Mouse (Mus musculus) gastrocnemius, adult 2 months (tissue): ENCODE measurements around the gene Lactbl1. TPM values are rescaled to one million over a fixed set of nuclear protein-coding genes. Genes with fewer than 3 reads are reported as not detected.

Experiments
- DNase-seq: peaks from one replicate; pipeline ENCODE4 v3.0.0; 2022
- H3K27ac ChIP-seq: fragments of 200-600 bp; 2 replicates; pipeline ENCODE4 v1.8.1; 2022; ENCODE audit warnings: mild to moderate bottlenecking
- H3K4me3 ChIP-seq: fragments of 200-600 bp; 2 replicates; pipeline ENCODE4 v1.8.1; 2022; ENCODE audit warnings: mild to moderate bottlenecking, moderate library complexity
- CTCF ChIP-seq: fragments of 200-600 bp; IDR thresholded peaks from 2 replicates; pipeline ENCODE4 v1.8.1; 2022; ENCODE audit warnings: antibody characterized with exemption, mild to moderate bottlenecking, moderate library complexity
- intact Hi-C: fragments of 180-260 bp; cut with DNase I; formaldehyde crosslinking; loops from one replicate; pipeline ENCODE4 v1.15.1; 2025
- long read RNA-seq, 2 experiments: library from polyadenylated mRNA; stranded (forward); transcript quantifications; one replicate each; pipeline ENCODE4 v2.0.0; 2021
- total RNA-seq, 2 experiments: library from RNA; stranded (reverse); gene quantifications; 2 replicates each; pipeline ENCODE4 v1.2.3; 2021

The Lactbl1 gene
- total RNA-seq, result not detected
- long read RNA-seq, experiment 1, result 0 reads
- long read RNA-seq, experiment 2, result 0 reads

DNA sequence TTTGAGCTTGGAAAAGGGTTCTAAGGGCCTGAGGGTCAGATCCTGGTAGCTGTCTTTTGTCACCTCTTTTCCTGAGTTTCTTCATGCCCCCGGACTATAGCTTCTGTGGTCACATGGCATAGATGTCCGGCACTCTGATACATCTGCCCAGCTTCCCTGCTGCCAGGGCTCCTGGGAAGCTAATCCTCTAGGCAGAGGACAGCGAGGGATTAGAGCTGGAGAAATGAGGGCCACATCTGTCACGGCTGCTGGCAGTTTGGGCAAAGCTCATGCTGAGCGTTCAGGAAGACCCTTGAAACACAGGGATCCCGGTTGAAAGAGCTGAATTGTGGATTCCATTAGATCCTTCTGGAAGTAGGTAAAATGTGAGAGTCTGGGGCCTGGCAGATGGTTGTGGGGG, at the start of gene Lactbl1:
Gene Lactbl1, plus strand, starts transcription at position 234 of the 400 bp plus-strand sequence.
- H3K27ac ChIP-seq, result no peak within 1 kb of the TSS
- no peak for DNase-seq
- TF ChIP-seq CTCF, result no peak
- intact Hi-C loops, result no loop called here
- no peak within 1 kb of the TSS for H3K4me3 ChIP-seq

DNA sequence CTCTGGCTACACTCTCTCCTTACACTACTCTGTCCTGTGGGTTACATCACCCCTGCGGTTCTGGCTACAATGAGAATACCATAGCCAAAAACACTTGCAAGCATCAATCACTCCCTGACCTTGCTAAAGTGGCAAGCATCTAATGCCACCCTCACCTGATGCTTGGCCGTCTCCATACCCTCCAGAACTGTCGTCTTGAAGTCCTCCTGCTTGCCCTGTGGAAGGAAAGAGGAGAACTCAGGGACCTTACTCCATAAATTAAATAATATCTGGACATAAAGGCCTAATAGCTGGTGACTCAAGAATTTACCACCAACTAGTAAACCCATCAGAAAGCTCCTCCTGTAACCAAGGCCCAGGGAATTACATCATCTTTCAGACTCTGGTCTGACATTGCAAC, 40.5 kb upstream of the Lactbl1 start:
- DNase-seq, result no peak
- TF ChIP-seq CTCF, result no peak
- H3K4me3 ChIP-seq, result no peak overlapping the region
- no peak overlapping the region for H3K27ac ChIP-seq
- intact Hi-C loops, result no loop called here

DNA sequence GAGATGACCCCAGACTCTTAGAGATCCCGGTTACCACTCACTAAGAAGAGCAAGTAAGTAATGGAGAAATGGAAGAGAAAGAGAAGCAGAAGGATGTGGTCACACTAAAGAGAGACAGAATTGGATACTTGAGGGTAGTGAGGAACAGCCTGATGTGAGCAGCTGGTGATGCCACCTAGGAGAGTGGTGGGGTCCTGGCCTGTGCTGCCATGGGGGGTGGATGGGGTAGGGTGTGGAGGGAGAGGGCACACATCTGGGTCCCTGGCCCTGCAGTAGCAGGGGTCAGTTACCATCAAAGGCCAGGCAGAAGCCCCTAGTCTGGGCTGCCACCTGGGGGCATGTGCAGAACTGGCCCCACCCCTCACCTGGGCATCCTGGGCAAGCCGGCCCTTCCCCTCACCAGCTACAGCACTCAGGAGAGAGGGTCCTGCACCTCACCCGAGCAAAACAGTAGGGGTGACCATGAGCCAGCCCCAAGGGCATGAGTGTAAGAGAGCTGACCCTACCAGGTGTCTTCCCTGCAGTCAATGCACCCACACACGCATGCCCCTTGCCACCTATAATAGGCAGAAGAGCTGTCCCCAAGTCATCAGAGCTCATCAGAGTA, 35.1 kb upstream of the Lactbl1 start:
- Histone ChIP-seq H3K27ac (no peak overlapping the region), H3K4me3 (no peak overlapping the region)
- no peak for DNase-seq
- intact Hi-C loops, result no loop called here
- no peak for TF ChIP-seq CTCF

DNA sequence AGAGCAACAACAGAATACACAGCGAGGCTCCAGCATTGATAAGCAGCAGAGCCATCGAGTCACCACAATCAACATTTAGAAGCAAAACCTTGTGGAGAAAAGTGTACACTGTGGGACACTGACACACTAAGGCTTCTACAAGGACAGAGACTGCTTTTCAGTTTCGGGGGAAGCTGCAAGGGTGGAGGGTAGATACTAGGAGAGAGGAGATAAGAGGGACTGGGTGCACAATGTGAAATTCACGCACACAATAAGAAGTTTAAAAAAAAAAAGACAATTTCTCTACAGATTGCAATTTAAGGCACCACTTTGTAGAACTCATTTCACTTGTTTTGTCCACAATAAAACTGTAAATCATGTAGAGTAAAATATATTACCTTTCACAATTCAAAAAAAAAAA, 34.4 kb upstream of the Lactbl1 start:
- no peak for DNase-seq
- Histone ChIP-seq H3K4me3 (no peak overlapping the region), H3K27ac (no peak overlapping the region)
- intact Hi-C loops, result no loop called here
- TF ChIP-seq CTCF, result no peak

DNA sequence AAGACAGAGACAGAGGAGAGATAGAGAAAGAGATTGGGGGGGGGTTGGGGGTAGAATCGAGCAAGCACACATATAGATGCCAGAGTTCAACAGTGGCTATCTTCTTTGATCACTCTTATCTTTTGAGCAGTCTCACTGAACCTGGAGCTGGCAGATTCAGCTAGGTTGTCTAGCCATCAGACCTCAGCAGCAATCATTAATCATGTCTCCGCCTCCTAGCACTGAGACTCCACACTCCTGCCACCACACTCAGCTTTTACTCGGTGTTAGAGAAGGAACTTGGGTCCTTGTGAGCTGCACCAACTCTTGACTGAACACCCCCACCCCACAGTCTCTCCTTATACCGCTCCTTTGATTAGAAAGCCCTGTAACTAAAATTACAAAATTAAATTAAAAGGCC, 30.3 kb upstream of the Lactbl1 start:
- DNase-seq, result no peak
- H3K27ac ChIP-seq, result no peak overlapping the region
- no peak overlapping the region for H3K4me3 ChIP-seq
- intact Hi-C loops, result no loop called here
- TF ChIP-seq CTCF, result no peak

DNA sequence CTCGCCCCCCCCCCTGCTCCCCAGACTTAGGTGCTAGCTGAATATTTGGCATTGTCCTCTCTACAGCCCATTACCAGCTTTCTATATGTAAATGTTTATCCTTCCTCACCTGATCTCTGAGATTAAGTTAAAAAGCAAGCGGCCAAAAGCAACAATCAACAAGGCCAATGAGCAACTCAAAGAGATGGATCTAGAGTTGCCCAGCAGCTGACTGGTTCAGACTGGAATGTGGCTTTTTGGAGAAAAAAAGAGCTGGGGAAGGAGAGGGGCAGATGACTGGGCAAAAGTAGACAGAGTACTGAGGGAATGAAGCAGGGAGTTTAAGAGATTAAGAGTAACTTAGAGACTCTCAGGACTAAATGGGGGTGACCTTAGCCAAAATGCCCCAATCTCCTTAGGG, 28.4 kb upstream of the Lactbl1 start:
- Histone ChIP-seq H3K4me3 (no peak overlapping the region), H3K27ac (no peak overlapping the region)
- intact Hi-C loops, result no loop called here
- TF ChIP-seq CTCF, result no peak
- DNase-seq, result no peak

DNA sequence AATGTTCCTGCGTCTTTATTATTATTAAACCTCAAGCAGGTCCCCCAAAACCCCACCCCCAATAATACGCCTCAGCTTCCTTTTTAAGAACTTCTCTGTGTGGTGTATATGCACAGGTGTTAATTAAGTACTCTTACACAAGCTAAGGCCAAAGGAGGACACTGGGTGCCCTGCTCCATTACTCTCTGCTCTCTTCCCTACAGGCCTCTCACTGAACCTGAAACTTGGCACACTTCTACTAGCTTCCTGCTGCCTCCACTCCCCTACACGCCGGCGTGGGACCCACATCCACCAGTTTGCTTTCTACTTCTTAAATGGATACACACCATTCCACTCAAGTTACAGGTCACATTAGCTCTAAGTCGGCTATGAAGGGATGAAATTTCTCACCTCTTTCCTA, 27.2 kb upstream of the Lactbl1 start:
- H3K4me3 ChIP-seq, result no peak overlapping the region

DNA sequence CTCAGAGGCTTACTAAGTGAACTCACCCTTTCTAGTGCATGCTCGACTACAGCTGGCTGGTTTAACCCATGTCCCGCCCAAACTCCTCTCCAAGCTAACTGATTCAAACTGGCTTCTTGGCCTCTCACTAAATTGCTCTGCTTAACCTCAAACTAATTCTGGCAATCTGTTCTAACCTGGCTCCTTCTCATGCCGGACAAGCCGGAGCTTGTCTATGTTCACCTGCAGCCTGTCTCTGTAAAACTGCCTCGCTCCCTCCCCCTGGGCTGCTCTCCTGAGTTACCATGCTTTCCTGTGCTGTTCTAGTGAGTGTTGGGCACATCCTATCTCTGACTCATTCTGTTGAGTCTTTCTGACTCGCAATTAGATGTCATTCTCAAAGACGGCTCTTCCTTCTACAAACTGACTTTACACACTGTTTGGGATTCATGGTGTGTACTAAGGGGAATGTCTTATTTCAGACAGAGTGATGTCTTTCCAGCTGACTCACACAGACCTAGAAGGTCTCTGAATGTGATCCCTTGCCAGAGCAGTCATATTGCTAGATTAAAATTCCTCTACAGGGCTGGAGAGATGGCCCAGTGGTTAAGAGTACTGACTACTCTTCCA, 24.0 kb upstream of the Lactbl1 start:
- no peak overlapping the region for H3K27ac ChIP-seq
- no peak overlapping the region for H3K4me3 ChIP-seq
- intact Hi-C loops, result no loop called here
- no peak for TF ChIP-seq CTCF
- no peak for DNase-seq

More for the DNA sequence above, 27.2 kb upstream of the Lactbl1 start:
- no peak for DNase-seq
- no peak overlapping the region for H3K27ac ChIP-seq
- intact Hi-C loops, result no loop called here
- TF ChIP-seq CTCF, result no peak

DNA sequence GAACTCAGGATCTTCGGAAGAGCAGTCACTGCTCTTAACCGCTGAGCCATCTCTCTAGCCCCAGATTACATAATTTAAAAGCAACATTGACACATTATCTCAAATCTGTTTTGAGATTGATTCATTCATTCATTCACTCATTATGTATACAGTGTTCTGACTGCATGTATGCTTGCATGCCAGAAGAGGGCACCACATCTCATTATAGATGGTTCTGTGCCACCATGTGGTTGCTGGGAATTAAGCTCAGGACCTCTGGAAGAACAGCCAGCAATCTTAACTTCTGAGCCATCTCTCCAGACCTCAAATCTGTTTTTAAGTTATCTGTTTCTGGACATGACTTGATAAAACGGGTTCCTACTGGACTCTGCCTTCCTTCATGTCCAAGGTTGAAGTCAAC, 22.6 kb upstream of the Lactbl1 start:
- DNase-seq, result no peak
- H3K4me3 ChIP-seq, result no peak overlapping the region
- no peak; the same call in 1 of the 2 replicates for TF ChIP-seq CTCF
- intact Hi-C loops, result loop anchor here (5.0 kb wide), 1 partner anchor 143 kb away; no protein-coding TSS in a partner anchor
- H3K27ac ChIP-seq, result no peak overlapping the region

DNA sequence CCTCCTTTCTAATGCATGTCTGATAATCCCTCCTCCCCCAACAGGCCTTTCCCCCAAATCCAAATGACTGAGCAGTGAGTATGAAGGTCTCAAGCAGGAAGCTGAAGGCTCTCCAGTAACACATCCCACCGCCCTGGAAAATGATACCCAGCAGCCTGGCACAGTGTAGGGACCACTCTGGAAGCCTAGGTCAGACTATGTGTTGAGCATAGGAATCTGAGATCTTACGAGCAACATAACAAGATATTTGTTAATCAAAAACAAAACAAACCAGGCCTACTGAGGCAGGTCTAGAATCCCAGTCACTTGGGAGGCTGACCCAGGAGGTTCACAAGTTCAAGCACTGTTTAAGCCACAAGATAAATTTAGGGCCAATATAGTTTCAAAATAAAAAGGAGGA, 21.9 kb upstream of the Lactbl1 start:
- intact Hi-C loops, result loop anchor here (5.0 kb wide), 1 partner anchor 143 kb away; no protein-coding TSS in a partner anchor
- no peak overlapping the region for H3K27ac ChIP-seq
- H3K4me3 ChIP-seq, result peak overlapping the region; percentile 99; the same call in 1 of the 2 replicates
- no peak for DNase-seq
- TF ChIP-seq CTCF, result no peak

DNA sequence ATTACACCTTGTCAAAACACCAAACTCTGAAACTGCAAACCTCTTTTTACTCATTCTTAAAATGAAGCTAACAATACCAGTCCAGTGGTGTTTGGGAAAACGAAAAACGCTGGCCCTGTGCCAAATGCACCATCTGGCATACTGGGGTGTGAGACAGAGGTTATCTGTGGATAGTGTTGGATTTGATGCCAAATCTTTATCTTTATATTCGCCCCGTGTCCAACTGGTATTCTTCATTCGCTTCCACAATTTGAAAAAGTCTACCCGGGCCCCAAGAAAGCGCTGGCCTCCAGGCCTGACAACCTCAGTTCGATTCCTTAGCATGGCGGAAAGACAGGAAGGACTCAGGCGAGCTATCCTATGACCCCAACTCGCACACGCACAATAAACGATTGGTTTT, 20.9 kb upstream of the Lactbl1 start:
- peak overlapping the region; percentile 89 for H3K27ac ChIP-seq
- peak overlapping the region; percentile 99 for H3K4me3 ChIP-seq
- intact Hi-C loops, result loop anchor here (5.0 kb wide), 1 partner anchor 144 kb away; no protein-coding TSS in a partner anchor
- peak; percentile 64 for DNase-seq
- TF ChIP-seq CTCF, result no peak

DNA sequence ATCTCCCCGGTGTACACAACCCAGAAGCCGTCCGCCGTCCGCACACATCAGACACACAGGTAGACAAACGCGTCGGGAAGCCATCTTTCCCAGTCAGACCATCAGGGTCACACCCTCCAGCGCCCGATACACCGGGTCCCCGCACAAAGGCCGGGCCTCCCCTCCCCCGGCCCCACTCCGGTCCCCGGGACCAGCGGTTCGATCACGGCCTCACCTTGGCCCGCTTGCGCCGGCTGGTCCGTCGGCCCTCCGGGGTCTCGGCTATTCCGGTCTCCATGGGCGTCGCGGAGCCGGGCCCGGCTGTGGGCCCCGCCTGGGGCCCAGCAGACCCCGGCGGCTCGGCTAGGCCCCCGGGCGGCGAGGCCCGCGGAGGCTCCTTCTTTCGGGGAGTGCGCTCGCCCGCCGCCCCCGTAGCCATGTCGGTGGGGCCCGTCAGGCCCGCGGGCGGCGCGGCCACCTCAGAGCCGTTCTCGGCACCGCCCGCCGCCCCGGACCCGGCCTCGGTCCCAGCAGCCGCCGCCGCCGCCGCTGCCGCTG, 20.3 kb upstream of the Lactbl1 start:
- intact Hi-C loops, result loop anchor here (5.0 kb wide), 1 partner anchor 145 kb away; no protein-coding TSS in a partner anchor
- TF ChIP-seq CTCF, result no peak
- peak; percentile 56 for DNase-seq
- peak overlapping the region; percentile 99 for H3K4me3 ChIP-seq
- H3K27ac ChIP-seq, result peak overlapping the region; percentile 89

DNA sequence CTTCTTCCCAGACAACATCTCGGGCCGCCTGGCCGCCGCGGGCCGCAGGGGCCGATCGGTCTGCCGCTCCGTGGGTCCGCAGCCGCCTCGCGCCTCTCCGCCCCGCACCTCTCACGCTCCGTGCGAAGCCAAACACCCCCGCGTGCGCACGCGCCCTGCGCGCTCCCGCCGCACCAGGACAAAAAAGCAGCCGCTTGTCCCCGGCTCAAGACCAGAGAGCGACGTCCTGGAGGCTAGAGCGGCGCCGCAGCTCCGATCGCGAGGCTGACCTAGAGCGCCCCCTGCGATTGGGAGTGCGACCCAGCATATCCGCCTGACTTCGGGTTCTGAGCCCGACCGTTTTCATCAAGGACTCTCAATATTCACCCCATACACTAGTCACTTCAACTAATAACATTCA, 19.9 kb upstream of the Lactbl1 start, which contains the start of gene Kdm1a:
Gene Kdm1a, minus strand, starts transcription at position 156 of the 400 bp plus-strand sequence.
- peak; percentile 97 for DNase-seq
- peak within 1 kb of the TSS; percentile 89 for H3K27ac ChIP-seq
- H3K4me3 ChIP-seq, result peak within 1 kb of the TSS; percentile 99
- peak; percentile 98 for TF ChIP-seq CTCF
- intact Hi-C loops, result loop anchor here (5.0 kb wide), 1 partner anchor 145 kb away; no protein-coding TSS in a partner anchor
